In genomic region chr17:75118896-75119295, GRCm38 (mm10) we compare ENCODE assay signal across 14 mouse cellular contexts.
DNase-seq lines count a peak whose midpoint lies in the region; ATAC-seq and TF ChIP-seq lines count a peak whose summit lies in the region.
"Had no signal": no experiment of that assay in that cellular context is flagged by ENCODE, and none has a peak within 500 bp of the region (broad histone marks: within the 10 kb centered on the region; RNA-seq: fewer than 3 reads in every experiment).

No protein-coding gene starts in this region.

- no peak for ATAC-seq in intestine, postnatal 0 days
- ATAC-seq in intestine, embryonic 16.5 days: no peak
- 0 out of 2 replicates have a peak, but pooled peaks have one; percentile 13 for ATAC-seq in lung, embryonic 16.5 days (ENCODE audit: low read depth)
- ATAC-seq in granulocyte monocyte progenitor cell, adult 5-6 weeks (replicated peaks; ENCODE audit: poor library complexity, severe bottlenecking): peak; percentile 53
- ATAC-seq: forebrain, embryonic 15.5 days had no signal

- H3K4me3 ChIP-seq in intestine, postnatal 0 days (ENCODE audit: low read depth, low read length): no peak overlapping the region
- no peak overlapping the region for H3K4me3 ChIP-seq in intestine, embryonic 16.5 days (ENCODE audit: low read length)
- H3K4me3 ChIP-seq in lung, embryonic 16.5 days (ENCODE audit: low read length): no peak overlapping the region
- H3K4me3 ChIP-seq: embryonic facial prominence, embryonic 12.5 days; forebrain, embryonic 15.5 days; heart, embryonic 12.5 days; hindbrain, embryonic 12.5 days had no signal

- no peak overlapping the region for H3K27ac ChIP-seq in intestine, postnatal 0 days (ENCODE audit: low read depth, low read length)
- H3K27ac ChIP-seq in intestine, embryonic 16.5 days (ENCODE audit: low read length): no peak overlapping the region
- H3K27ac ChIP-seq in lung, embryonic 16.5 days (ENCODE audit: low read length): no peak overlapping the region
- H3K27ac ChIP-seq: embryonic facial prominence, embryonic 12.5 days; forebrain, embryonic 15.5 days; hindbrain, embryonic 12.5 days had no signal

- H3K36me3 ChIP-seq in intestine, postnatal 0 days (ENCODE audit: control insufficient read depth, insufficient read depth): no peaks in the 10 kb centered on the region
- no peaks in the 10 kb centered on the region for H3K36me3 ChIP-seq in intestine, embryonic 16.5 days (ENCODE audit: control insufficient read depth, insufficient read depth, low read length)
- H3K36me3 ChIP-seq in lung, embryonic 16.5 days (ENCODE audit: control insufficient read depth, insufficient read depth, low read length): no peaks in the 10 kb centered on the region
- H3K36me3 ChIP-seq: embryonic facial prominence, embryonic 12.5 days; forebrain, embryonic 15.5 days; heart, embryonic 12.5 days; hindbrain, embryonic 12.5 days had no signal

- 70% methylated on average over 3 of the region's 3 CpGs for WGBS in intestine, postnatal 0 days
- 88% methylated on average over 3 of the region's 3 CpGs for WGBS in intestine, embryonic 16.5 days
- 82% methylated on average over 3 of the region's 3 CpGs for WGBS in lung, embryonic 16.5 days

- no peaks in the 10 kb centered on the region for H3K9me3 ChIP-seq in intestine, postnatal 0 days (ENCODE audit: control insufficient read depth)
- no peaks in the 10 kb centered on the region for H3K9me3 ChIP-seq in intestine, embryonic 16.5 days (ENCODE audit: control insufficient read depth, low read length)
- H3K9me3 ChIP-seq in lung, embryonic 16.5 days (ENCODE audit: control insufficient read depth, low read length): no peaks in the 10 kb centered on the region
- H3K9me3 ChIP-seq: embryonic facial prominence, embryonic 12.5 days; forebrain, embryonic 15.5 days; heart, embryonic 12.5 days; hindbrain, embryonic 12.5 days had no signal

- TF ChIP-seq CTCF in intestine, postnatal 0 days (IDR thresholded peaks at IDR 0.05; ENCODE audit: low read depth): 0 out of 2 replicates have a peak, but pooled peaks have one; percentile 19

- H3K9ac ChIP-seq in intestine, postnatal 0 days (ENCODE audit: low read depth, low read length): no peak overlapping the region
- H3K9ac ChIP-seq in intestine, embryonic 16.5 days (ENCODE audit: low read depth, low read length): no peak overlapping the region
- no peak overlapping the region for H3K9ac ChIP-seq in lung, embryonic 16.5 days (ENCODE audit: low read length)
- H3K9ac ChIP-seq: embryonic facial prominence, embryonic 12.5 days; forebrain, embryonic 15.5 days; heart, embryonic 12.5 days; hindbrain, embryonic 12.5 days had no signal

- H3K4me2 ChIP-seq in intestine, postnatal 0 days (replicated peaks; ENCODE audit: low read depth): no peak overlapping the region
- no peak overlapping the region for H3K4me2 ChIP-seq in intestine, embryonic 16.5 days (ENCODE audit: low read depth, low read length)
- no peak overlapping the region for H3K4me2 ChIP-seq in lung, embryonic 16.5 days (ENCODE audit: low read depth, low read length)
- H3K4me2 ChIP-seq: embryonic facial prominence, embryonic 12.5 days; forebrain, embryonic 15.5 days; heart, embryonic 12.5 days; hindbrain, embryonic 12.5 days had no signal

- DNase-seq in lung, postnatal 10 days: no peak
- no peak for DNase-seq in urinary bladder, postnatal 25 days (ENCODE audit: low spot score)
- no peak for DNase-seq in right cerebral cortex, adult 2 months (ENCODE audit: low spot score in 2 of 2)
- DNase-seq: cerebellum, adult 8-10 months; cerebellum, postnatal 14 days; gastrocnemius, postnatal 36 days had no signal

- H3K27me3 ChIP-seq in intestine, postnatal 0 days (replicated peaks; ENCODE audit: control insufficient read depth, insufficient read depth, low read length): no peaks in the 10 kb centered on the region
- no peaks in the 10 kb centered on the region for H3K27me3 ChIP-seq in intestine, embryonic 16.5 days (replicated peaks; ENCODE audit: control insufficient read depth, insufficient read depth, low read length)
- no peaks in the 10 kb centered on the region for H3K27me3 ChIP-seq in lung, embryonic 16.5 days (ENCODE audit: control insufficient read depth, insufficient read depth, low read depth, low read length)
- H3K27me3 ChIP-seq: embryonic facial prominence, embryonic 12.5 days; forebrain, embryonic 15.5 days; heart, embryonic 12.5 days; hindbrain, embryonic 12.5 days had no signal

- 0 out of 2 replicates have a peak, but pooled peaks cover 2% of the 10 kb centered on the region for H3K4me1 ChIP-seq in intestine, postnatal 0 days (replicated peaks; ENCODE audit: control insufficient read depth, insufficient read depth, low read length)
- no peaks in the 10 kb centered on the region for H3K4me1 ChIP-seq in intestine, embryonic 16.5 days (ENCODE audit: control insufficient read depth, insufficient read depth, low read length)
- peaks cover 8% of the 10 kb centered on the region; the same call in 1 of the 2 replicates for H3K4me1 ChIP-seq in lung, embryonic 16.5 days (replicated peaks; ENCODE audit: control insufficient read depth, insufficient read depth, low read length)
- H3K4me1 ChIP-seq: forebrain, embryonic 15.5 days; hindbrain, embryonic 12.5 days had no signal

Comparison
In these comparisons a context has a peak if more than half of its experiments do, and no peak if none do; other contexts are left out.
1. ATAC-seq: peak in lung, embryonic 16.5 days (single experiment) and granulocyte monocyte progenitor cell, adult 5-6 weeks (single experiment); none in intestine, postnatal 0 days (single experiment) and intestine, embryonic 16.5 days (single experiment).